Mouse (Mus musculus): Measurements from ENCODE around the gene Pawr.

DNA sequence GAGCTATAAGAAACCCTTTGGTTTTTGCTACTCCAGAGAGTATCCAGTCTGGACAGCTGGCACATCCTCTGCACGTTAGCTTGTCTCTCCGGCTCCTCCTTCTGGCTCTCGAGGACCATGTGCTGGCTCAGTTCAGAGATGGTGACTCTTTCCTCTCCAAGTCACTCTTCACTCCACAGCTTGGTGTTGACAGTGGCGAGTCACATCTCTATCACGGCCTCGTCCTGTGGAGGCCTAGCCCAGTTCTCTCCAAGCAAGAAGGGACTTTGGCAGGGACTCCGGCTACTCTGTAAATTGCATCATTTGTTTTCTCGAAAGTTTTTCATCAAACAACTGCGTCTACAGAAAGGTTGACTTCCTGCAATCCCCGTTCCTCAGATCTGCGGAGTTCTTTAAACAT is 116.5 kb downstream of the Pawr start:
- TF ChIP-seq CTCF (IDR thresholded peaks at IDR 0.05; ENCODE audit: borderline replicate concordance, control insufficient read depth, extremely low read depth, insufficient read depth, low read length, poor library complexity) = no peak
- TF ChIP-seq POLR2A (IDR thresholded peaks at IDR 0.05; ENCODE audit: control insufficient read depth, extremely low read depth, insufficient read depth, low read length, poor library complexity) = no peak

All from thymus, adult 2 months (tissue).